Mouse (Mus musculus) myocyte (in vitro differentiated cells): ENCODE results near the gene Cic.

ENCODE experiments used
- E2F4 ChIP-seq: IDR thresholded peaks from one replicate; pipeline ENCODE4 v1.6.1; 2011; ENCODE audit warnings: mild to moderate bottlenecking, control low read depth, moderate library complexity; ENCODE audit not compliant: insufficient read depth
- MAX ChIP-seq: IDR thresholded peaks from one replicate; pipeline ENCODE4 v1.6.1; 2011; ENCODE audit warnings: low read depth, mild to moderate bottlenecking, control low read depth
- MYOG ChIP-seq, 3 experiments: IDR thresholded peaks; one replicate each; pipeline ENCODE4 v1.6.1; 2011; ENCODE audit warnings: control low read depth in 2 of 3, low read depth in 2 of 3, mild to moderate bottlenecking in 2 of 3; ENCODE audit not compliant: insufficient read length in 2 of 3, control insufficient read depth in 1 of 3, insufficient read depth in 1 of 3
- POLR2A ChIP-seq: IDR thresholded peaks from one replicate; pipeline ENCODE4 v1.6.1; 2011; ENCODE audit warnings: low read depth, mild to moderate bottlenecking, control low read depth, moderate library complexity; ENCODE audit not compliant: insufficient read length
- POLR2AphosphoS2 ChIP-seq: IDR thresholded peaks from one replicate; pipeline ENCODE4 v1.6.1; 2011; ENCODE audit warnings: low read depth, control low read depth; ENCODE audit not compliant: insufficient read length
- TCF12 ChIP-seq: IDR thresholded peaks from one replicate; pipeline ENCODE4 v1.6.1; 2011; ENCODE audit warnings: mild to moderate bottlenecking, control low read depth; ENCODE audit not compliant: poor library complexity, insufficient read depth, severe bottlenecking
- TCF3 ChIP-seq: IDR thresholded peaks from one replicate; pipeline ENCODE4 v1.6.1; 2011; ENCODE audit warnings: low read depth, control low read depth; ENCODE audit not compliant: insufficient read length
- USF1 ChIP-seq: IDR thresholded peaks from one replicate; pipeline ENCODE4 v1.6.1; 2011; ENCODE audit warnings: low read depth, mild to moderate bottlenecking, control low read depth, moderate library complexity

GRCm38 (mm10) chr7:25339329-25339728 lies 71.8 kb downstream of the Cic start:
- TF ChIP-seq POLR2A (no peak), USF1 (no peak), E2F4 (no peak), TCF12 (no peak), TCF3 (no peak), MAX (no peak), MYOG (IDR thresholded peaks at IDR 0.05; ENCODE audit: control insufficient read depth in 1 of 3, insufficient read depth in 1 of 3, insufficient read length in 2 of 3, low read depth in 2 of 3) (no peak), POLR2AphosphoS2 (no peak)
